Mouse (Mus musculus): ENCODE data around the gene Hrh3. TPM values are rescaled to one million over a fixed set of nuclear protein-coding genes. Genes with fewer than 3 reads are reported as not detected.

Hrh3 gene
- polyA plus RNA-seq (2017; shearing (Covaris generic)), result not detected

GRCm38 (mm10) chr2:180103978-180104658 lies at the start of gene Hrh3:
TSS of gene Hrh3 (minus strand) at chr2:180104488.

DNA sequence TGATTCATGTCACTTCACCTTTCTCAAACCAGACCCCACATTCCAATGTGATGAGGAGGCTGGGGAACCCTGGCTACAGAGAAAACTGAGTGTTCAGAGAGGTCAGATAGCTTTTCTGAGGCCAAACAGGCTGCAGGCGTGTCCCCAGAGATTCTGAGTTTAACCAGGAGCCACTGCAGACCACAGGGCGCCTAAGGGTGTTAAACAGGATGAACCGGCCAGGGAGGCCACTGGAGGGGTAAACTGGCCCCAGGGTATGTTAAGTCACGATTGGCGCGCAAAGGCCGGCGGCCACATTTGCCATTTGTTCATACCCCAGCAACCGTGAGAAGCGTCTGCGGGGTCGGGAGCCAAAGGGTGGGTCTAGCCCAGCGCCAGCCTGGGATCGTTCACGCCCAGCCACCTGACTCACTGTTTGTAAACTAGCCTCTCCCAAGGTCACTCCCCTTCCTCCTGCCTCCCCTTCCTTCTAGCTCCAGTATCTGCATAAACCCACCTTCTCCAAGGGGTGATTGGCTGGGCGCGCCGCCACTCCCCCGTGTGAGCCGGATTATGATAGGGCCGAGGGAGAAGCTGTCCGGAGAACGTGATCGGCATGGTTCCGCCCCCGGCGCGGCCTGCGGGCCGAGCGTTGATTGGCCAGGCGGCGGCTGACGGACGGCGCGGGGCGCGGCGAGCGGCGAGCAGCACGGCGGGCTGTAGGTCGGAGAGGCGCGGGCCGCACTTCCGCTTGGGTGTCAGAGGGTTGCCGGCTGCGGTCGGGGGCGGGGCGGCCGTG lies 14.6 kb upstream of the Hrh3 start, which contains the start of gene Osbpl2:
TSS of gene Osbpl2 (plus strand) at position 646 of the 778 bp plus-strand sequence.

GRCm38 (mm10) chr2:180070481-180071453 lies 33.5 kb downstream of the Hrh3 start, which contains the start of gene Mtg2:
TSS of gene Mtg2 (plus strand) at chr2:180070588.

Other genes with a start within 250 kb of the Hrh3 start
- 3.9 TPM for gene Taf4, start 127.8 kb downstream of the Hrh3 start, polyA plus RNA-seq (2017; shearing (Covaris generic))
- 1.8 TPM for gene Lsm14b, start 79.5 kb downstream of the Hrh3 start, polyA plus RNA-seq (2017; shearing (Covaris generic))
- 507 TPM for gene Psma7, start 62.1 kb downstream of the Hrh3 start, polyA plus RNA-seq (2017; shearing (Covaris generic))
- gene Ss18l1, start 62.0 kb downstream of the Hrh3 start, polyA plus RNA-seq (2017; shearing (Covaris generic)), result 3.3 TPM
- gene Mtg2, start 33.9 kb downstream of the Hrh3 start, polyA plus RNA-seq (2017; shearing (Covaris generic)), result 56.9 TPM
- gene Osbpl2, start 14.8 kb upstream of the Hrh3 start, polyA plus RNA-seq (2017; shearing (Covaris generic)), result 44.2 TPM
- gene Adrm1, start 67.0 kb upstream of the Hrh3 start, polyA plus RNA-seq (2017; shearing (Covaris generic)), result 158 TPM
- gene Lama5, start 121.4 kb upstream of the Hrh3 start, polyA plus RNA-seq (2017; shearing (Covaris generic)), result 0.47 TPM
- gene Rps21, start 152.9 kb upstream of the Hrh3 start, polyA plus RNA-seq (2017; shearing (Covaris generic)), result 936 TPM
- 1.7 TPM for gene Cables2, start 169.0 kb upstream of the Hrh3 start, polyA plus RNA-seq (2017; shearing (Covaris generic))
- 0.24 TPM for gene Rbbp8nl, start 185.4 kb upstream of the Hrh3 start, polyA plus RNA-seq (2017; shearing (Covaris generic))
- gene Gata5, start 230.2 kb upstream of the Hrh3 start, polyA plus RNA-seq (2017; shearing (Covaris generic)), result not detected